Mouse (Mus musculus) midbrain, embryonic 14.5 days (tissue): ENCODE measurements around the gene Crybb1. TPM values are rescaled to one million over a fixed set of nuclear protein-coding genes. Genes with fewer than 3 reads are reported as not detected.

Experiments
- ATAC-seq: fragments of 200-750 bp; cut with Nextera tagmentation; 2 replicates; pipeline ENCODE4 v1.8.0; 2017; ENCODE audit warnings: moderate number of reproducible peaks, moderate library complexity; ENCODE audit not compliant: low FRiP score, low TSS enrichment
- DNase-seq: peaks from one replicate; pipeline ENCODE4 v3.0.0-alpha.2; 2015
- H3K27ac ChIP-seq: fragments of 300-500 bp; sonication (generic); replicated peaks from 2 replicates; pipeline ENCODE4 v1.5.1; 2014; ENCODE audit warnings: mild to moderate bottlenecking, low read depth, low read length, moderate library complexity
- H3K27me3 ChIP-seq: fragments of 300-500 bp; sonication (generic); 2 replicates; pipeline ENCODE4 v1.6.1; 2014; ENCODE audit warnings: low read length, control low read depth, mixed read lengths; ENCODE audit not compliant: control insufficient read depth, insufficient read depth
- H3K36me3 ChIP-seq: fragments of 300-500 bp; sonication (generic); 2 replicates; pipeline ENCODE4 v1.6.1; 2014; ENCODE audit warnings: low read length, control low read depth; ENCODE audit not compliant: control insufficient read depth, insufficient read depth
- H3K4me1 ChIP-seq: fragments of 300-500 bp; sonication (generic); 2 replicates; pipeline ENCODE4 v1.6.1; 2014; ENCODE audit warnings: mild to moderate bottlenecking, antibody characterized with exemption, low read length, control low read depth; ENCODE audit not compliant: control insufficient read depth, insufficient read depth
- H3K4me2 ChIP-seq: fragments of 300-500 bp; sonication (generic); 2 replicates; pipeline ENCODE4 v1.6.1; 2014; ENCODE audit warnings: mild to moderate bottlenecking, low read length, moderate library complexity
- H3K4me3 ChIP-seq: fragments of 300-500 bp; sonication (generic); replicated peaks from 2 replicates; pipeline ENCODE4 v1.5.1; 2014; ENCODE audit warnings: low read depth, low read length
- H3K9ac ChIP-seq: fragments of 300-500 bp; sonication (generic); replicated peaks from 2 replicates; pipeline ENCODE4 v1.6.1; 2014; ENCODE audit warnings: mild to moderate bottlenecking, low read length, moderate library complexity
- H3K9me3 ChIP-seq: fragments of 300-500 bp; sonication (generic); 2 replicates; pipeline ENCODE4 v1.6.1; 2016; ENCODE audit warnings: low read length, control low read depth, mixed read lengths; ENCODE audit not compliant: control insufficient read depth
- WGBS: fragments of 180-500 bp; shearing (Covaris S2); extraction: QIAGEN DNeasy Blood & Tissue Kit; methylation state at CpG from one replicate; pipeline ENCODE4 v1.1.7; 2014; 5-methylcytosine and 5-hydroxymethylcytosine counted together
- polyA plus RNA-seq: library from polyadenylated mRNA; unstranded; fragments of >200 nt; fragmentation: Nextera tagmentation; extraction: Ambion mirVana; gene quantifications from 2 replicates; pipeline ENCODE4 v1.2.1, GENCODE M21; 2014

Gene Crybb1
- polyA plus RNA-seq, 1 experiment from 2014 or later: 1.9 TPM

DNA sequence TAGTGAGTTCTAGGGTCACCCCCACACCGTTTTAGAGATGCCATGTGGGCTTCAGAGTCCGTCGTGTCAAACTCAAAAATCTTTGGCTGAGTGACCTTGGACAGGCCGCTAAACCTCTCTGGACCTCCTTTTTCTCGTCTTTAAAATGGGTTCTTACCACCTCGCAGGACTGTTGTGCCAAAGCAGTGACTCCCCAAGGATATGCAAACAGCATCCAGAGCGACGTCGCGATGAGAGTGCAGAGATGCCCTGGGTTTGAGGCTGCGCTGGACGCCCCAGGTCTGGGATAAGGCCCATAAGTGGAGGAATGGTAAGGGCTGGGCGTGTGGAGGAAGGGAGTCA, 27.7 kb upstream of the Crybb1 start:
- WGBS: under 1% methylated on average over 13 of the region's 13 CpGs
- ATAC-seq (no peak), DNase-seq (no peak)
- H3K4me2 ChIP-seq: peak overlapping the region; percentile 96
- H3K36me3 ChIP-seq: peaks cover 23% of the 10 kb centered on the region
- peak overlapping the region; percentile 89 for H3K4me3 ChIP-seq
- H3K9me3 ChIP-seq: no peaks in the 10 kb centered on the region
- H3K27me3 ChIP-seq: no peaks in the 10 kb centered on the region
- H3K27ac ChIP-seq: peak overlapping the region; percentile 99
- H3K4me1 ChIP-seq: peaks cover 37% of the 10 kb centered on the region
- peak overlapping the region; percentile 99 for H3K9ac ChIP-seq

DNA sequence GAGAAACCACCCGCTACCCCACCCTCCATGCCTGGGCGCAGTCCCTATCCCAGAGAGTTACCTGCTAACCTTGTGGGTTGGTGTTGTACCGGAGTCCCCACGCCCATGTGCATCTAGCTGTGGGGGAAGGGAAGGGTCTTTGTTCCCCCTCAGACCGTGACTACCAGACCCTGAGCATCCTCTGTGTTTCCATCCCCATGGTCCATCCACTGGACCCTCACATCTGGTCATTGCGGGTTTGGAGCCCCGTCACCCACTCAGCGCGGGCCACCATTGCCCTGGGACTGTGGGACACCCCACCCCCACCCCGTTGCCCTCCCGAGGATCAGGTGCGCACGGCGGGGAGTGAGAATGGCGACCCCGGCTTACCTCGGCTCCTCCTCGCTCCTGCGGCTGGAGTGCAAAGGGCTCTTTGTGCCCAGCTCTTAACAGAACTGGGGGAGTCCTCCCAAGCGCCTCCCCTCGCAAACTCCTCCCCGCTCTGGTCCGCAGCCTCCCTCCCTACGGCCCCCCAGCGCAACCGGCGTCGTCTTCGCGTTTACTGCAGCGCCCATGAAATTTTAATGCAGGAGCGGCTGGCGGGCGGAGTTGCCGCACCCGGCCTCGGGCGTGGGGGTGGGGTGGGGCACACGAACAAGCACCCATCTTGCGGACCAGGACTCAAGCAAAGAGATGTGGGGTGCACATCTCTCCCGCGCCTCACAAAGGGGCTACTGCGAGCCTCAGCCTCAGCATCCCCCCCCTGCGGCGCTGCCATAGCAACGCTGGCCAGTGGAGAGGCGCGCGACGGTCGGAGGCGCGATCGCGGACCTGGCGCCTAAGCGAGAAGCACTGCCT, 27.2 kb upstream of the Crybb1 start:
- H3K27ac ChIP-seq: peak overlapping the region; percentile 99
- peak; percentile 82 for ATAC-seq
- DNase-seq: peak; percentile 93
- peak overlapping the region; percentile 99 for H3K9ac ChIP-seq
- WGBS: under 1% methylated on average over 57 of the region's 57 CpGs
- no peaks in the 10 kb centered on the region for H3K9me3 ChIP-seq
- peak overlapping the region; percentile 89 for H3K4me3 ChIP-seq
- peaks cover 35% of the 10 kb centered on the region for H3K4me1 ChIP-seq
- H3K36me3 ChIP-seq: peaks cover 17% of the 10 kb centered on the region
- peak overlapping the region; percentile 96 for H3K4me2 ChIP-seq
- H3K27me3 ChIP-seq: no peaks in the 10 kb centered on the region

DNA sequence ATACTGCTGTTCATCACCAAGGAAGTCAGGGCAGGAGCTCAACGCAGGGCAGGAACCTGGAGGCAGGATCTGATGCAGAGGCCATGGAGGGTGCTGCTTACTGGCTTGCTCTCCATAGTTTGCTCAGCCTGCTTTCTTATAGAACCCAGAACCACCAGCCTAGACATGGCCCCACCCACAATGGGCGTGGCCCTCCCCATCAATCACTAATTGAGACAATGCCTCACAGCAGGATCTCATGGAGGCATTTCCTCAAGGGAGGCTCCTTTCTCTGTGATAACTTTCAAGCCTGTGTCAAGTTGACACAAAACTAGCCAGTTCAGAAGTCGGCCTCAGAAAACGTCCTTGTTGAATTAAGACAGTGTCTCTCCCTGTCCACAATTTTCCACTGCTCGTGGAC, 19.8 kb upstream of the Crybb1 start:
- H3K4me1 ChIP-seq: peaks cover 32% of the 10 kb centered on the region
- H3K36me3 ChIP-seq: no peaks in the 10 kb centered on the region
- 52% methylated on average over 5 of the region's 5 CpGs for WGBS
- no peak for ATAC-seq
- no peak for DNase-seq
- H3K27ac ChIP-seq: no peak overlapping the region
- H3K27me3 ChIP-seq: no peaks in the 10 kb centered on the region
- no peak overlapping the region for H3K4me3 ChIP-seq
- H3K9me3 ChIP-seq: no peaks in the 10 kb centered on the region
- no peak overlapping the region for H3K4me2 ChIP-seq
- H3K9ac ChIP-seq: no peak overlapping the region

DNA sequence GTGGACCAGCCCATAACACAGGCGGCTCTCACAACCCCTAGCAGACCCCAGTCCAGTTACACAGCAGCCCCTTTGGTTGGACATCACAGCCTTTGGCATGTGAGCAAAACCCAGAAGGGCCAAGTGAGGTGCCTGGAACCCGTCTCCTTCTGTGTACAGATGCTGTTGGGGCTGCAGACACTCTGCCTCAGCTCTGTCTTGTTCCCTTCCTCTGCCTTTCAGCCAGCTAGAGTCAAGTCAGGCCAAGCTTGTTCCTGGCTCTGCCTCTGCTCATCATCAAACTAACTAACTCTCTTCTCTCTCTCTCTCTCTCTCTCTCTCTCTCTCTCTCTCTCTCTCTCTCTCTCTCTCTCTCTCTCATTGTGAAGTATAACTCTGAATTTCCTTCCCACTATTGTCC, 19.0 kb upstream of the Crybb1 start:
- ATAC-seq (no peak), DNase-seq (peak; percentile 19)
- Histone ChIP-seq H3K36me3 (no peaks in the 10 kb centered on the region), H3K9ac (peak overlapping the region; percentile 63; the same call in 1 of the 2 replicates), H3K4me3 (no peak overlapping the region), H3K4me2 (peak overlapping the region; percentile 54), H3K27ac (peak overlapping the region; percentile 97), H3K4me1 (peaks cover 32% of the 10 kb centered on the region), H3K27me3 (no peaks in the 10 kb centered on the region), H3K9me3 (no peaks in the 10 kb centered on the region)
- WGBS: 64% methylated on average over 2 of the region's 2 CpGs

DNA sequence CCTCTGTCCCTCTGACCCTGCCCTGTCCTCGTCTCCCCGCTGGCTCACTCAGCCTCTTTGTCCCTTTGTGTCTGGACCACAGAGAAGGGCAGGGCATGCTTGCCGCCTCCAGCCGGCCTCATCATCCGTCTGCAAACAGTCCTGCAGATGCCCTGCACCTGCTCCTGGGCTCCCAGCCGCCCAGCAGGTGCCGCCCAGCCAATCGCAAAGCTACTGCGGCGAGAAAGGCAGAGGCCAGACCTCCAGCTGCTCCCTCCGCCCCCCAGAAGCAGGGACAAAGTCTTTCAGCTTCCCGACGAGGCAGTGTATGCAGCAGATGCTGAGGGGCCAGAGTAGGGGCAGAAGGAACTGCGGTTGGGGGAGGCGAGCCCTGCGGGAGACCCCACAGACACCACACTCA, 18.2 kb upstream of the Crybb1 start:
- peak overlapping the region; percentile 54 for H3K4me2 ChIP-seq
- H3K4me3 ChIP-seq: peak overlapping the region; percentile 23
- peak; percentile 84 for ATAC-seq
- H3K27me3 ChIP-seq: no peaks in the 10 kb centered on the region
- peak overlapping the region; percentile 63 for H3K9ac ChIP-seq
- peak; percentile 88 for DNase-seq
- peak overlapping the region; percentile 97 for H3K27ac ChIP-seq
- peaks cover 32% of the 10 kb centered on the region for H3K4me1 ChIP-seq
- no peaks in the 10 kb centered on the region for H3K36me3 ChIP-seq
- no peaks in the 10 kb centered on the region for H3K9me3 ChIP-seq
- WGBS: under 1% methylated on average over 16 of the region's 16 CpGs

DNA sequence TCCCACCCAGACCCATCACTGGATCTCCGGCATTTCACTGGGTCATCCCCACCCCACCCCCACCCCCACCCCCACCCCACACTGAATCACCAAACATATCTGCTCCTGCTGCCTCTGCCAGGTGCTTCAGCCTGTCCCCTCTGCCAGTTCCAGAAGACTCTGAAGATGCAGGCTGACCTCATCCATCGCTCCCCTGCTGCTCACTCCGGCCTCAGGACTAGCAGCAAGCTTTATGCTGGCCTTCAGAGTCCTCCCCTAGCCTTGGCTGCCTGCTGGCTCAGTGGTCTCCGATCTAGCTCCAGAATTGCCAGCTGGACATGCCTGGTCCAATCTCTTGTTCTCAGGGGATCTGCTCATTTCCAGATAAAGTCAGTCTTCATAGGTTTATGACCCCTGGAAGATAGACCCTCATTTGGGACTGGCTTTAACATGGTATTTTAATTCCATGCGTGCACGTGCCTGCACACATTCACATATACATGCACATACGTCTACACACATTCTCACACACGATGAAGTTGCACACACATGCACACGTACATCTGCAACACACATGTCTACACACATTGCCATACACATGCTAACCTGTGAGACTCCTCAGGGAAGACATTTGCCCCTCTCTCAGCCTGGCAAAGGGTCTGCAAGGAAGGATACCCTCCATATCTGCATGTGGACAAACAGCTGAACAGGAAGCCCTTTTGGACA, 17.6 kb upstream of the Crybb1 start:
- H3K9ac ChIP-seq: peak overlapping the region; percentile 63
- H3K4me2 ChIP-seq: peak overlapping the region; percentile 54
- no peak overlapping the region for H3K4me3 ChIP-seq
- H3K36me3 ChIP-seq: no peaks in the 10 kb centered on the region
- no peaks in the 10 kb centered on the region for H3K27me3 ChIP-seq
- whole genome bisulfite sequencing: 37% methylated on average over 9 of the region's 9 CpGs
- DNase-seq (peak; percentile 50), ATAC-seq (no peak)
- H3K4me1 ChIP-seq: peaks cover 32% of the 10 kb centered on the region
- peak overlapping the region; percentile 97 for H3K27ac ChIP-seq
- no peaks in the 10 kb centered on the region for H3K9me3 ChIP-seq

DNA sequence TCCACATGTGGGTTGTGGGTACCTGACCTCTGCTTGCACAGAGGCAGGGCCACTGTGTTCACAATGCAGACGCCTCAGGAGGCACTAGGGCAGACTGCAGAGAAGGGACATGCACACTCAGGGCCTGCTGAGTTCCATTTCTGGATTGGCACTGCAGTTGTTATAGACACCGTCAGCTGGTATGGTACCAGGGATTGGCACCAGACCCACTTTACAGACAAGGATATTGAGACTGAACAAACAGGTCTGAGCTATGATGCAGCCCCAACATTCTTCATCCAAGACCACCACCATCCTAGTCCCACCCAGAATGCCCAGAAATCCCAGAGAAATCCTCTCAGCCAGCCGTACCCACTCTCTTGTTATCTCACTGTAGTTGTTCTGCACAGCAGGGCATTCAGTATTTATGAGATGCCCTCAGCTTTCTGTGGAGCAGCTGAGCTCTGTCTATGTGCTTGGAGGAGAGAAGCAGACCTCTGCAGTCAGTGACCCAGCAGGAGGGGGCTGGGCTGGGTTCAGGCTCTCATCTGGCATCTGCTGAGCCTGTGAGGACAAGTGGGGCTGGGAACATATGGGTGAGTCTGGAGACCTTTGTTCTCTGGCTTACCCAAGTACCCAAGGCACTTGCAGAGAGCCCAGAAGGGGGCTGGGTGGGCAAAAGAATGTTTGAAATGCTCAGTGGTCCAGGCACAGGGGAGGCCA, 16.7 kb upstream of the Crybb1 start:
- DNase-seq (peak; percentile 66), ATAC-seq (peak; percentile 48; the same call in 1 of the 2 replicates)
- WGBS: 42% methylated on average over 3 of the region's 3 CpGs
- Histone ChIP-seq H3K4me2 (no peak overlapping the region), H3K4me3 (no peak overlapping the region), H3K9ac (no peak overlapping the region), H3K36me3 (no peaks in the 10 kb centered on the region), H3K27ac (peak overlapping the region; percentile 97), H3K27me3 (no peaks in the 10 kb centered on the region), H3K4me1 (peaks cover 32% of the 10 kb centered on the region), H3K9me3 (no peaks in the 10 kb centered on the region)

DNA sequence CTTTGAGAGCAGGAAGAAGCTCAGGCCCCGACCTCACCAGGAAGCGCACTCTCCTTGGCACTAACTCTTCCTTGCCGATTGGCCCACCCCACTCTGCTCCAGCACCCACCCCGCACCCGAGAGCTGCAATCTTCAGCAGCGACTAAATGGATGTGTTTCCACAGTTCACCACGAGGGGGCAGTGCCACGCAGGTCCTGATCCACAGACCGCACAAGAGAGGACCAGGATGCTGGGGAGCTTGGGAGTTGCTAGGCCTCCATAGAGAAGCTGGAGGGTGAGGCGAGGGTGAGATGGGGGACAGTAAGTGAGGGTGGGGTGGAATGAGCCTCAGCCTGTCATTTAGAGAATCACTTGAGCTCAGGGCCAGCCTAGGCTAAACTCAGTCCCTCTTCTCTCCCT, 14.9 kb upstream of the Crybb1 start:
- 0 out of 2 replicates have a peak, but pooled peaks have one; percentile 15 for ATAC-seq
- WGBS: 2% methylated on average over 10 of the region's 10 CpGs
- no peaks in the 10 kb centered on the region for H3K27me3 ChIP-seq
- H3K9ac ChIP-seq: no peak overlapping the region
- no peak overlapping the region for H3K27ac ChIP-seq
- peak; percentile 92 for DNase-seq
- no peaks in the 10 kb centered on the region for H3K36me3 ChIP-seq
- H3K4me2 ChIP-seq: no peak overlapping the region
- H3K4me1 ChIP-seq: peaks cover 32% of the 10 kb centered on the region
- no peak overlapping the region for H3K4me3 ChIP-seq
- H3K9me3 ChIP-seq: no peaks in the 10 kb centered on the region
